Mouse (Mus musculus): ENCODE measurements around the gene Medag.

Gene Medag

DNA sequence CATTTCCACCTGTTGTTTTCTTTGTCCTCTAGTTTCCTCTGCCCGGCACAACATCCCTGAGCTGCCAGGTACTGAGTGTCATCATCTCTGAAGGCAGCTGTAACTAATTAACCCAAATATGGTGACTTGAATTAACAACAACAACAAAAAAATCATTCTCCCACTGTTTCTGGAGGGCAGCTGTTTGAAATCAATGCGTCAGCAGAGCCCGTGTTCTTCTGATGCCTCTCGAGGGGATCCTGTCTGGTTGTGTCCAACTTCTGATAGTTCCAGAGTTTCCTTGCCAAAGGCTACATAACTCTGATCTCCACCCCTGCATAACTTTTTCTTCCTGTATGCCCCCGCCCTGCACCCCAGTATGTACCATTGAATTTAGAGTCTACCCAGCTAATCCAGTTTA is 28.9 kb upstream of the Medag start:
- no peak for DNase-seq (ENCODE audit: inconsistent age in 2 of 2, low spot score in 1 of 2)

DNA sequence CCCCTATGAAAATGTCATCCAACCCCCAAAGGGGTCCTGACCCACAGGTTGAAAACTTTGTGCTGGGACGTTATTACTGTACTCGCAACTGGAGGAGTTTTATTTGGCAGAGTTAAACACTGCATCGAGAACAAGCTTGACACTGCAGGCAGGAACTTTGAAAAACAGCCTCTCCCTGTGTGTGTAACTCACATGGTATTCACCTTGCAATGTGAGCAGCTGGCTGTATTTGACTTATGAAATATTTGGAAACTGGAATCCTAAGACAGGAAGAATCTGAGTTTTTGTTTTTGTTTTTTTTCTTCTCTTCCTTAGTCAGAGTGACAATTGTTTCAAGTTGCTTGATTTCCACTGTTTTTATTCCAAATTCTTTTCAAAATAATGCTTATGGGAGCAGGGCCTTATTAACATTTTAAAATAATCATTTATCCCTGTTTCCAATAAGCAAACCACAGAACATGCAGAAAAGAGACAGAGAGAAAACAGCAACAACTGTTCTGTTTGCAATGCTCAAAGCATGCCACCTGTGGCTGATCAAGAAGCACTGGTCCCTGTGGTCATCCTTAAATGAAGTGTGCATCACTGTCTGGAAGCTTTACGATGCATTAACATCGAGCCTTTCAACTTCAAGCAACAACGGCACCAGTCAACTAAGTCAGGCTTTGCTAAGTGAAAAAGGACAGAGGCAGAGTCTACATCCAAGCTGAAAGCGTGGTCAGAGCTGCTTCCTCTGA is 26.2 kb upstream of the Medag start:
- no peak for DNase-seq (ENCODE audit: inconsistent age in 2 of 2, low spot score in 1 of 2)

DNA sequence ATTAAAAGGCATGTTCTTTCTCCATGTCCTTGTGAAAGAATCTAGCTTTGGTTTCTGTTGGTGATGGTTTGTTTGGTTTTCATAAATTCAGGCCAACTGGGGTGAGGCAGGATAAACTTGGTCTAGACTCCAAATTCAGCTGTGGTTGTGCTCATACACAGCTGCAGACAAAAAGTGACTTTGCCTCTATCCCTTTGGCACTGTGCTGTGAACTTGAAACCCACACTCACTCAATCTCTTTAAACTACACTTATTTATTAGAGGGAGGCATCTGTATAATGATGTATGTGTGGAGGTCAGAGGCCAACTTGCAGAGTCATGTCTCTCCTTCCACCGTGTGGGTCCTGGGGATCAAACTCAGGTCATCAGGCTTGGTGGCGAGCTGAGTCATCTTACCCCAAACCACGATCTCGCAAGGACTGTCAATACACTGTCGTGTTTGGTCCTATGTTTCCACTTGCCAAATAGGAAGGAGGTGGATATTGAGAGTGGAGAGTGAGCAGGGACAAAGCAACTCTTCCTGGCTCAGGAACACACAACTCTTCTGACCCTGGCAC is 25.2 kb upstream of the Medag start:
- no peak for DNase-seq (ENCODE audit: inconsistent age in 2 of 2, low spot score in 1 of 2)

DNA sequence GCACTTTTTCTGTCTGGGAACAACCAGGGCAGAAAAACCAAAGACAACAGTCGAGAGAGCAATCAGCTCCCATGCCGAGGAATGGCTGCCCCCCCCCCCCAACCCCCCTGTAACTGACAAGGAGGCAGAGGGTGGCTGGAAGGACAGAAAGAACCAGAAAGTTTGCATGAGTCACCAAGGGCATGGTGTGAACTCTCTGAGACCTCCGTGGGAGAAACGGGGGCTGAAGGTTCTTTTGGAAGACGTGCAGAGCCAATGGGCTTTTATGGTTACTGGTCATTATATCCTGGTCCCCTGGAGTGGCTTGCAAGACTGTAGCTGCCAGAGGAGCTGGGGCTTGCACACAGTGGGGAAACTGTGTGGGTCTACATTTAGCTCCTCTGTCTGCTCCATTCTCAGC is 22.6 kb upstream of the Medag start:
- peak; percentile 31 to 44 for DNase-seq (ENCODE audit: inconsistent age in 2 of 2, low spot score in 1 of 2)

DNA sequence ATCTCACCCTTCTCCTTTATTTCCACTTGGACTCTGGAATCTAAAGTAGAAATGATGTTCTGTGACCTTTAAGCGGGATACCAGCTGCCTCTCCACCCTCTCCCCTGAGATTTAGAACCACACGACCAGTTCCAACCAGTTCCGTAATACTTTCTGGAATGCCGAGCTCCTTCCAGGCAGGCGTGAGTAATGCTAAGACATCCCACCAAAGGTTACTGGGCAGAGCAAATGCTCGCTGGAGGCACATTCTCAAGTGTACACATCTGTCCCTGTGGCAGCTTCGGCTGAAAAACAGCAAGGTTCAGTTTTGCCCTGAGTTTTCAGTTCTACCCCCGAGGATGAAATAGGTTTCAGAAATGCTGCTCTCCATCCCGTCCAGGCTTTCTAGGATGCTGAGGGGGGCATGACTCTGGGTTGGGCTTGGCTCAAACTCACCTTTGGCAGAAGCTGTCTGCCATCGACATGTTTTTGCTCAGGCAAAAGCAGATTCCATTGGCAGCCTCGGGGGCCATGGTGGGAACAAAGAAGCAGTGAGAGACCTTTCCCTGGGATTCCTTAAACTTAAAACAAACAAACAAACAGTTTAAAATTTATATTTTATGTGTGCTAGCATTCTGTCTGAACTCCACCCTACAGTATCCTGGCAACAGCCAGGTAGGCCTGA is 21.9 kb upstream of the Medag start:
- peak; percentile 63 to 66 for DNase-seq (ENCODE audit: inconsistent age in 2 of 2, low spot score in 1 of 2)

DNA sequence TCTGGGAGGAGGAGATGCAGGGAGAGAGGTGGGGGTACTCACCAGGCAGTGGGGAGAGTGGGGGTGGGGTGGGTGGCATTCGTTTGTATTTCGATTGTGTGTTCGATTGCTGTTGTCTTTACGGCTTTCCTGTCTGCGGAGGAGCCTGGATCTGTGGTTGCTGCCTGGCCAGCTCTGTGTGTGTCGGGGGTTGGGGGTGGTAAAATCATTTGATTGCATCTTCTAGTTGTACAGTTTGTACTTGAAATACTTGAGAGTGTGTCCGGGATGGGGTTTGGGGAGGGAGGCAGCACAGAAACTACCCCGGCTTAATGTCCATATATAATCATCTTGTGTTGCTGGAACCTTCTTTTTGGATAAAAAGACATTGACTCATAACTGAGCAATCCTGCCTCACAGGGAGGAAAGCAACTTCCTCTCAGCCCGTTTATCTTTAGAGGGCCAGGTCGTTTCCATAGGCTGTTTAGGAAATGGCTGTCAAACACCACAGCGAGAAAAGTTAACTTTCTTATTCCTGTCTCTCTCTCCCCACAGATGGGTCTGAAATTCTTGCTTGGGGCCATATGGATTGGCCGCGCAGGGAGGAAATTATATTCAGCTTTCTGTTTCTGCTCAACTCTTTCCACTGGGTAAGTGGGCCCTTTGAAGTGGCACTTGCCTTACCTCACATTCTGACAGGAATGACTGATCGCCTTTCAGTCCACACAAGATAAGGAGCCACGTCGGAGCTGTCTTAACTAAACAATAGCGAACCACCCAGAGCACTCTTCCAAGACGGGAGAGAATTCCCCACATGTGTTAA is 19.8 kb upstream of the Medag start:
- no peak for DNase-seq (ENCODE audit: inconsistent age in 2 of 2, low spot score in 1 of 2)

DNA sequence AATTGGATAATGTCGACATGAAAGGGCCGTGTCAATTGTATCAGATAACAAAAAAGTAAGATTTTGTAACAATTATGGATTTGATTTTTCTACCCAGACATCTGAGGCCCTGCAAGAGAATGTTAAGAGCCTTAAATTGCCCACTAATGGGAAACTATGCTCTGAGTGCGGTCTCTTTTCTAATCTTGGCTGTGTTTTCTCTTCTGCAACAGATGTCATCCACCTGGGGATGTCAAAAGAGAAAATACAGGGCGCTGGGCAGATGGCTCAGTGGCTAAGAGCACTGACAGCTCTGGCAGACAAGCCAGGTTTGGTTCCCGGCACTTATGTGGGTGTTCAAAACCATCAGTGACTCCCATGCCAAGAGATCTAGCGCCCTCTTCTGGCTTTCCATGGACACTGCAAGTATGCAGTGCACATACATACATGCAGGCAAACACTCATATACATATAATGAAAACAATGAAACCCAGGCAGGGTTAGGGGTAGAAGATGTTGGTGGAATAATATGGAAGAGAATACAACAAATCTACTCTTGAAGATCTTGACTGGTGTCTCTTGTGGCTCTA is 19.0 kb upstream of the Medag start:
- DNase-seq (ENCODE audit: inconsistent age in 2 of 2, low spot score in 1 of 2), result no peak

DNA sequence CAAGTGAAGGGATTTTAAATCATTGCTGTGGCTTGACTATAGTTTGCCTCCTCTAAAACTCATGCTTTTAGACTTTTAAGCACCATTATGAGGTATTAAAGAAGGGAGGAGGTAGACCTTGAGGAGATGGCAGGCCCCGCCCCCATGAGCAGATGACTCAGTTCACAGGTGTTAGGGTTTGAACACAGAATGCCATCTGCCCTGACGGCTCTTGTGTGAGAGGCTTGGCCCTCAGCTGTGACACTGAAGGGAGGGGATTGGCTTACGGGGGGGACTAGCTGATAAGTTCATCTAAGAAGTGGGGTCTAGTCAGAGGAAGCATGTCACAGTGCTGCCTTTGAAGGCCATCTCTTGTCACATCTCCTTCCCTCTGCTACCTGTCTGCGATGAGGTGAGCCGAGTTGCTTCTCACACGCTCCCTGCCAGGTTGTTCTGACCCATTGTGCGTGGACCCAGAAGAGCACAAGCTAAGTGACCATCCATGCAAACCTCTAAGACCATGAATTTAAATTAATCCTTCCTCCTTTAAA is 10.0 kb upstream of the Medag start:
- DNase-seq (ENCODE audit: inconsistent age in 2 of 2, low spot score in 1 of 2), result no peak

DNA sequence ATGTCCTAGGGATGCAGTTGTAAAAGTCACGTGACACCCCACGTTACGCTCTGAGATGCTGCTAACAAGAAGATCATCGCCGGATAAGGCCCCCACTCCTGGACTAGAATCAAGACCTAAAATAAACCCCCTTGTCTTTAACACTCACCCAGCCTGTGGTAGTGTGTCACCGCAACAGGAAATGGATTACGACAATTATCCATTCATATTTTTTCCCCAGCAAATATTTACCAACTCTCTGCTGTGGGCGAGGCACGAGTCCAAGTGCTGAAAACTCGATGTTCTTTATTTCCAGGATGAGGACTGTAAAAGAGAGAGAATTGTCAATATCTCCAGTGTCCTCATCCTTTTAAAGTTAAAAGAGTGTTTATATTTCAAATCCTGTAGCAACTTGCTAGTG is 9.5 kb upstream of the Medag start:
- DNase-seq (ENCODE audit: inconsistent age in 2 of 2, low spot score in 1 of 2), result no peak

DNA sequence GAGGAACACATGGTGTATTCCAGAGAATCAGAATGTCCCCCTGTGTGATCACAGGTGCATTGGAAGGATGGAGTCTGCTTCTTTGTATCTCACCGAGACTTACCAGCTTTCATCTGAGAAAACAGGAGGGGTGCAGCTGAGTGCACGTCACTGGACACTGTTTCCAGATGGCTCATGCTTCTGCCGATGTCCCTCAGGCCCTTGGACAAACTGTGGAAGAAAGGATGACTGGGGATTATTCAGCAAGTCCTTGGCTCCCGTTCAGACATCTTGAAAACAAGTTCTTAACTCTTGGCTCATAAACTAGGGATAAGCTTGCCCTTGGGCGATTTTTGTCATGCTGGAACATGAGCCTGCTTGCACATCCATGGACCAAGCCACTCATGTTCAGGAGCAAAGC is 8.2 kb upstream of the Medag start:
- peak; percentile 33 to 67 for DNase-seq (ENCODE audit: inconsistent age in 2 of 2, low spot score in 1 of 2)

DNA sequence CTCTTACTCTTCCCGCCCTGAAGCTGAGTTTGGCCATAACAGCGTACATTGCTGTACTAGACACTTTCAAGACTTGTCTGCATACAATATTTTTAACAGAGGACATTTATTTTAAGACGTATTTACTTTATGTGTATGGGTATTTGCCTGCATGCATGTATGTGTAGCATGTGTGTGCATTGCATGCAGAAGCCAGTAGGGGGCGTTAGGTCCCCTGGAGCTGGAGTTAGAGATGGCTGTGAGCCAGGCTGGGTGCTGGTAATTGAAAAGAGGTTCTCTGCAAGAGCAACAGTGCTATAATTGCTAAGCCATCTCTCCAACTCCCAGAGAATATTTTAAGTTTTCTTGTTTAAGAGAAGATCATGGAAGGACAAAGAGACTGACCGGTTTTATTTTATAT is 6.8 kb upstream of the Medag start:
- DNase-seq (ENCODE audit: inconsistent age in 2 of 2, low spot score in 1 of 2), result no peak

DNA sequence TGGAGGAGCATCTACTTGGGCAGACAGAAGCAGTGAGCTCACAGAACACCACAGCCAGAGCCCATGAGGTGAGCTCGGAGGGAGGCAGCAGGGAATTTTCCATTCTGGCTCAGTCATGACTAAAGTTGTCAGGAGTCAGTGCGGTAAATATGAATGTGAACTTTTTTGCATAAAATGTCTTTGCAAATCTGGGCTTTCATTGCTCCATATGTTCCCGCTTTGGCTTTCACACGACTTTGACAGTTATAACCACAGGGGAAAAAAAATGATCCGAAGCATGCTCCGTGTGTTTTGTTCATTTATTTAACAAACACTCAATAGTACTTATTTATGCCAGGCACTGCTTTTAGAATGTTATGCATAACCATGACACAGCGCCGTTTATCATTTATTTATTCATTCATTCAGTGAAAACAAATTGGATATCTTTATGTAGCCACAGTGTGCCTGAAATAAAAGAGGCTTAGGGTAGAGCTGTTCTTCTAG is 4.7 kb upstream of the Medag start:
- no peak for DNase-seq (ENCODE audit: inconsistent age in 2 of 2, low spot score in 1 of 2)

DNA sequence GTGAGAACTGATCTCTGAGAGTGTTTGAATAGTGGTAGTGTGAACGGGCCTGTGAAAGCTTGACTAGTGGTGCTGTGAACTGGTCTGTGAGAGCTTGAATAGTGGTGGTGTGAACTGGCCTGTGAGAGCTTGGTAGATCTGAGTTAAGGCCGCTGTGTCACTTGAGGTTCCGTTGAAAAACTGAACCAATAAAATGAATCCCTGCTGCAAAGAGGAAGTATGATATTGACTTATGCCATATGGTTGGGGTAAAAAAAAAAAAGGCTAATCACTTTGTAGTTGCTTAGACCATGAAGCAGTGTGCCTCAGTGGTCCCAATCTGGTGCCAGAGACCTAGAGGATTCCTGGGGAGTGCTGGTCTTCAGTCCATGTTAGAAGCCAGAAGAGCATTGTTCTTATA is 2.0 kb upstream of the Medag start:
- no peak for DNase-seq (ENCODE audit: inconsistent age in 2 of 2, low spot score in 1 of 2)

DNA sequence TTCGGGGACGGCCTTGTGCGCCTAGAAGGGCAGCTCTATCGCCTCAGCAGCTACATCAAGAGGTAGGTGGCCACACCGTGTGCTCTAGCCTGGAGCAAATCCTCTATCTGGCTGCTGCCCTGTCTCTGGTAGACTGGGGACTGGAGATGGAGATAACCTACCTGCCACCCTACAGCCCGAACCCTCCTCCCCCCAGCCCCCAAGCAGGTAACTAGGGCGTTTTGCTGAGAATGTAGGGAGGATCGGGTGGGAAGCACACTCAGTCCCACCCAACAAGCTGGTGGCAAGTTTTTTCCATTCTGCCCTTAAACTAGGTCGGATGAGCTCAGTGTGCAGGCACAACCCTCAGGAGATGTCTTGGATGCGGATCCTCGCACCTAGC is 636 bp downstream of the Medag start:
- no peak for DNase-seq (ENCODE audit: inconsistent age in 2 of 2, low spot score in 1 of 2)

DNA sequence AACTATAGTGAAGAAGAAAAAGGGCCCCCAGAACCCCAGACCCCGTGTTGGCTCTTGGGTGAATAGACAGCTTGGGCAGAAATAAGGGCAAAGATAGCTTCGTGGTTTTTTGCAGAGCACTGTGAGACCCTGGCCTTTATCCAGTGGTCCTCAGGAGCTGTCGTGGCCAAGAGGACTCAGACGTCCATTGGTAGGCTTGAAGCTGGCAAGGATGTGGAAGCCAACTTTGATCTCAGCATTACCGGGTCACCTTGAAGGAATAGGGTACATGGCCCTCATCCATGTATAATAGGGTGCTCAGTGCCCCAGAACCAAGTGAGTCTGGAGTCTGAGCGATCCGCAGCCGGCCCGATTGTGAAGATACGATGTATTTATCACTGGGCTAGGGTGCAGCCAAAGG is 1.1 kb downstream of the Medag start:
- no peak for DNase-seq (ENCODE audit: inconsistent age in 2 of 2, low spot score in 1 of 2)

DNA sequence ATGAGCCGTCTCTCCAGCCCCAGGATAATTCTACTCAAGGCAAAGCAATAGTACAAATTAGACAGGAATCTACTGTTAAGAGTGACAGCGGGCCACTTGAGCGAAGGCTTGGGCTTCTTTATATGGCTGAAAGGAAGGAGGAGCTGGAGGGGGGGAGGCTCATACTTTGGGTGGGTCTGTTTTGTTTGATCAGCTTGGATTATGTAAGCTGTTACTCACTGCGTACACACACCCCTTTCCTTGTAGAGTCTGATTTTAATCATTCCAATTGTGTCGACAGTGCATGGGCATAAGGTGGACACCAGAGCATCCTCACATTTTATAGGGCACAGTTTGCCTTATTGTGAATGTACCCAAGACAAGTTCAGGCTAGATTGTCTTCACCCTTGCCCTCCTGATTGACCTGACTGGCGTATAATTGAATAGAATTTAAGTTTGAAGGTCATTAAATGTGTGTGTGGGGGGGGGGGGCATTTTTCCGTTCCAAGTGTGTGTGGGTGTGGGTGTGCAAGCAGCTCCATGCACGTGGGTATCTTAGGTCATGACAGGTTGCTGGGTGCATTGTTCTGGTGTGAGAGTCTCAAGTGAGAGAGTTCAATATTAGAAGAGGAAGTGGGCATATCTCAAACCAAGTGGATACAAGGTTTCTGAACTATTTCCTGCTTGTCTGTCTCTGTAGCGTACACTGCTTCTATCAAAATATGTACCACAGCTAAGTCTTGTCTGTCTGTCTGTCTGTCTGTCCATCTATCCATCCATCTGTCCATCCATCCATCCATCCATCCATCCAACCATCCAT is 3.0 kb downstream of the Medag start:
- no peak for DNase-seq (ENCODE audit: inconsistent age in 2 of 2, low spot score in 1 of 2)

DNA sequence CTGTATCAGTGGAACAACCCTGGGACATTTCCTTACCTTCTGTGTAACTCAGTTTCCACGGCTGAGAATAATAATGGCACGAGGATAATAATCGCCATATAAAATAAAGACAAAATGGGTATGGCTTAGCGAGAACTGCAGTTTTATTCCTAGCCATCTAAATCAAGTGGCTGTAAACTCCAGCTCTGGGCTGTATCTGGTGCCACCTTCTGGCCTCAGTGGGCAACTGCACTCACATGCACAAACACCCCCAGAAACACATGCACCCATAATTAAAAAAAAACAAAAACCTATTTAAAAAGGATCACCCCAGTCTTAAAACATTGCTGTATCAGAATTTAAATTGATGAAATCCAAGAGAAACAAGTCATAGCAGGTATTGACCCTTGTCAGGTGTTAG is 5.8 kb downstream of the Medag start:
- no peak for DNase-seq (ENCODE audit: inconsistent age in 2 of 2, low spot score in 1 of 2)

DNA sequence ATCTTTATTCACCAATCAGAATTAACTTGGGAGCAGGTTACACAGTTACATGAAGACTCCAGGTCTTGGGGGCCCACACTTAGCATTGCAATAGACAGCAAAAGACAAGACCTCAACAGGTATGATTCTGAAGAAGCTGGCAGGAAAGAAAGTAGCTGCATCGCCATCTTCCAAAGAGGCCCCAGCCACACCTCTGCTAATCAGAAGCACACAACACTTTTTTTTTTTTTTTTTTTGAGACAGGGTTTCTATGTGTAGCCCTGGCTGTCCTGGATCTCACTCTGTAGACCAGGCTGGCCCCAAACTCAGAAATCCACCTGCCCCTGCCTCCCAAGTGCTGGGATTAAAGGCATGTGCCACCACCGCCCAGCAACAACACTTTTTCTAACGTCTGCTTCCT is 15.0 kb downstream of the Medag start:
- no peak for DNase-seq (ENCODE audit: inconsistent age in 2 of 2, low spot score in 1 of 2)

DNA sequence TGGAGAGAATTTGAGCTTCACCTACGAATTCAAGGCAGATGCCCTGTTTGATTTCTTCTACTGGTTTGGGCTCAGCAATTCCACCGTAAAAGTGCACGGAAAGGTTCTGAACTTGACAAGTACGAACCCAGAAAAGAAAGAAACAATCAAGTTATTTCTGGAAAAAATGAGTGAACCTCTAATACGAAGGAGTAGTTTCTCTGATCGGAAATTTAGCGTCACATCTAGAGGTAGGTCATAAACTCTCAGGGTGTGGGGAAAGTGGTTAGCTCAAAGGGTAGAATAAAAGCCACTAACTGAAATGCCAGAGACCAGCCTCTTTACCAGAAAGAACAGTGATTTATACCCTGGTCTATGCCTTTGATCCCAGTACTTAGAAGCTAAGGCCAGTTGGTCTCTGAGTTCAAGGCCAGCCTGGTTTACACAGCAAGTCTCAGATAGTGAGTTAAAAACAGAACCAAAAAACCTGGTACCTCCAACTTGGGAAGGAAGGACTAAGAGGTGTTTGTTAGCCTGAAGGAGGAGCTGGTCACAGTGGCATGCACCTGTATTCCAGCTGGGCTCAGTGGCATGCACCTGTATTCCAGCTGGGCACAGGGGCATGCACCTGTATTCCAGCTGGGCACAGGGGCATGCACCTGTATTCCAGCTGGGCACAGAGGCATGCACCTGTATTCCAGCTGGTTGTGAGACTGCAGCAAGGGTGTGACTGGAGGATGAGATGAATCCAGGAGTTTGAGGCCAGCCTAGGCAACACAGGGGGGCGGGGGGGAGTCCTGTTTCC is 15.9 kb downstream of the Medag start:
- DNase-seq (ENCODE audit: inconsistent age in 2 of 2, low spot score in 1 of 2), result peak in 1 of 2 experiments; percentile 61
